ENCODE assay signal across 9 mouse cellular contexts in genomic region chr7:29282074-29282554, GRCm38 (mm10). TPM values are rescaled to one million over a fixed set of nuclear protein-coding genes. Genes with fewer than 3 reads are reported as not detected.
DNase-seq lines count a peak whose midpoint lies in the region; ATAC-seq and TF ChIP-seq lines count a peak whose summit lies in the region.
"Had no signal": no experiment of that assay in that cellular context is flagged by ENCODE, and none has a peak within 500 bp of the region (broad histone marks: within the 10 kb centered on the region; RNA-seq: fewer than 3 reads in every experiment).

No protein-coding gene starts in this region.

- no peak overlapping the region for H3K9ac ChIP-seq in kidney, postnatal 0 days (ENCODE audit: low read depth, low read length)
- peak overlapping the region; percentile 70 for H3K9ac ChIP-seq in embryonic facial prominence, embryonic 13.5 days
- H3K9ac ChIP-seq in intestine, embryonic 16.5 days (ENCODE audit: low read depth, low read length) = peak overlapping the region; percentile 91
- peak overlapping the region; percentile 54 for H3K9ac ChIP-seq in neural tube, embryonic 14.5 days (replicated peaks; ENCODE audit: low read depth, low read length)

- ATAC-seq in kidney, postnatal 0 days (replicated peaks; ENCODE audit: low FRiP score, low read depth) = peak; percentile 59
- ATAC-seq in embryonic facial prominence, embryonic 13.5 days (ENCODE audit: insufficient number of reproducible peaks, insufficient read depth, low FRiP score, low TSS enrichment, low read depth) = 0 out of 2 replicates have a peak, but pooled peaks have one; percentile 5
- ATAC-seq in intestine, embryonic 16.5 days = peak; percentile 69
- peak; percentile 13; the same call in 1 of the 2 replicates for ATAC-seq in neural tube, embryonic 14.5 days (ENCODE audit: low read depth)

- no peaks in the 10 kb centered on the region for H3K36me3 ChIP-seq in kidney, postnatal 0 days (ENCODE audit: insufficient read depth, low read length)
- no peaks in the 10 kb centered on the region for H3K36me3 ChIP-seq in embryonic facial prominence, embryonic 13.5 days
- no peaks in the 10 kb centered on the region for H3K36me3 ChIP-seq in intestine, embryonic 16.5 days (ENCODE audit: control insufficient read depth, insufficient read depth, low read length)
- H3K36me3 ChIP-seq in neural tube, embryonic 14.5 days (ENCODE audit: control insufficient read depth, insufficient read depth, low read length) = no peaks in the 10 kb centered on the region

- peak overlapping the region; percentile 93 for H3K27ac ChIP-seq in kidney, postnatal 0 days
- no peak overlapping the region for H3K27ac ChIP-seq in embryonic facial prominence, embryonic 13.5 days
- peak overlapping the region; percentile 34 for H3K27ac ChIP-seq in intestine, embryonic 16.5 days (ENCODE audit: low read length)
- H3K27ac ChIP-seq in neural tube, embryonic 14.5 days (ENCODE audit: low read depth, low read length) = no peak overlapping the region

- no peak for TF ChIP-seq CTCF in kidney, postnatal 0 days (IDR thresholded peaks at IDR 0.05; ENCODE audit: low read depth)

- 0 out of 2 replicates have a peak, but pooled peaks cover 3% of the 10 kb centered on the region for H3K4me1 ChIP-seq in kidney, postnatal 0 days (replicated peaks; ENCODE audit: insufficient read depth, low read length)
- peaks cover 14% of the 10 kb centered on the region for H3K4me1 ChIP-seq in embryonic facial prominence, embryonic 13.5 days
- peaks cover 22% of the 10 kb centered on the region for H3K4me1 ChIP-seq in intestine, embryonic 16.5 days (ENCODE audit: control insufficient read depth, insufficient read depth, low read length)
- H3K4me1 ChIP-seq in neural tube, embryonic 14.5 days (ENCODE audit: control insufficient read depth, insufficient read depth, low read length) = peaks cover 11% of the 10 kb centered on the region; the same call in 1 of the 2 replicates

- no peaks in the 10 kb centered on the region for H3K9me3 ChIP-seq in kidney, postnatal 0 days (replicated peaks; ENCODE audit: low read length)
- no peaks in the 10 kb centered on the region for H3K9me3 ChIP-seq in embryonic facial prominence, embryonic 13.5 days
- no peaks in the 10 kb centered on the region for H3K9me3 ChIP-seq in intestine, embryonic 16.5 days (ENCODE audit: control insufficient read depth, low read length)
- no peaks in the 10 kb centered on the region for H3K9me3 ChIP-seq in neural tube, embryonic 14.5 days (ENCODE audit: control insufficient read depth, low read length)

- peak; percentile 41 for DNase-seq in kidney, postnatal 0 days (ENCODE audit: low spot score)
- no peak for DNase-seq in kidney, postnatal 36 days
- no peak for DNase-seq in urinary bladder, postnatal 4 days (ENCODE audit: low spot score in 2 of 2)
- DNase-seq in kidney, postnatal 4 days = no peak
- DNase-seq in ovary, postnatal 10 days (ENCODE audit: low spot score) = no peak

- 7% methylated on average over 21 of the region's 21 CpGs for WGBS in kidney, postnatal 0 days
- 11% methylated on average over 21 of the region's 21 CpGs for WGBS in embryonic facial prominence, embryonic 13.5 days
- 8% methylated on average over 21 of the region's 21 CpGs for WGBS in intestine, embryonic 16.5 days
- WGBS in neural tube, embryonic 14.5 days = 12% methylated on average over 21 of the region's 21 CpGs

- H3K27me3 ChIP-seq in kidney, postnatal 0 days (ENCODE audit: insufficient read depth, low read length) = no peaks in the 10 kb centered on the region; the same call in 1 of the 2 replicates
- H3K27me3 ChIP-seq in embryonic facial prominence, embryonic 13.5 days = peaks cover 51% of the 10 kb centered on the region
- H3K27me3 ChIP-seq in intestine, embryonic 16.5 days (replicated peaks; ENCODE audit: control insufficient read depth, insufficient read depth, low read length) = no peaks in the 10 kb centered on the region
- H3K27me3 ChIP-seq in neural tube, embryonic 14.5 days (ENCODE audit: control insufficient read depth, insufficient read depth, low read length) = peaks cover 18% of the 10 kb centered on the region; the same call in 1 of the 2 replicates

- peak overlapping the region; percentile 63 for H3K4me3 ChIP-seq in kidney, postnatal 0 days (replicated peaks; ENCODE audit: low read depth, low read length)
- peak overlapping the region; percentile 61 for H3K4me3 ChIP-seq in embryonic facial prominence, embryonic 13.5 days
- H3K4me3 ChIP-seq in intestine, embryonic 16.5 days (ENCODE audit: low read length) = peak overlapping the region; percentile 75
- peak overlapping the region; percentile 62 for H3K4me3 ChIP-seq in neural tube, embryonic 14.5 days (ENCODE audit: low read depth, low read length)
- H3K4me3 ChIP-seq: myocyte had no signal

- peak overlapping the region; percentile 90 for H3K4me2 ChIP-seq in kidney, postnatal 0 days (ENCODE audit: low read length)
- H3K4me2 ChIP-seq in embryonic facial prominence, embryonic 13.5 days = peak overlapping the region; percentile 97
- H3K4me2 ChIP-seq in intestine, embryonic 16.5 days (ENCODE audit: low read depth, low read length) = peak overlapping the region; percentile 90
- peak overlapping the region; percentile 92 for H3K4me2 ChIP-seq in neural tube, embryonic 14.5 days (ENCODE audit: low read depth, low read length)

RNA-seq across cellular contexts. Expression of gene Spint2, which starts 0.4 kb away (rescaled TPM):
- polyA plus RNA-seq in kidney, postnatal 0 days (2015; fragmentation: Nextera tagmentation; extraction: Ambion mirVana) = 460 and 496 TPM in 2 replicates
- 118 and 127 TPM in 2 replicates for polyA plus RNA-seq in embryonic facial prominence, embryonic 13.5 days (2015; fragmentation: Nextera tagmentation; extraction: Ambion mirVana)
- polyA plus RNA-seq in intestine, embryonic 16.5 days (2015; fragmentation: Nextera tagmentation; extraction: Ambion mirVana) = 626 and 672 TPM in 2 replicates
- 46.9 and 62.4 TPM in 2 replicates for polyA plus RNA-seq in neural tube, embryonic 14.5 days (2014; fragmentation: Nextera tagmentation; extraction: Ambion mirVana)

RNA-seq across cellular contexts. Expression of gene Ppp1r14a, which starts 7.0 kb away (rescaled TPM):
- polyA plus RNA-seq in kidney, postnatal 0 days (2015; fragmentation: Nextera tagmentation; extraction: Ambion mirVana) = 21.6 and 25.0 TPM in 2 replicates
- 10.1 and 10.5 TPM in 2 replicates for polyA plus RNA-seq in embryonic facial prominence, embryonic 13.5 days (2015; fragmentation: Nextera tagmentation; extraction: Ambion mirVana)
- 40.8 and 45.2 TPM in 2 replicates for polyA plus RNA-seq in intestine, embryonic 16.5 days (2015; fragmentation: Nextera tagmentation; extraction: Ambion mirVana)
- polyA plus RNA-seq in neural tube, embryonic 14.5 days (2014; fragmentation: Nextera tagmentation; extraction: Ambion mirVana) = 1.8 and 3.6 TPM in 2 replicates

RNA-seq across cellular contexts. Expression of gene Dpf1, which starts 21.6 kb away (rescaled TPM):
- 0.70 and 0.72 TPM in 2 replicates for polyA plus RNA-seq in kidney, postnatal 0 days (2015; fragmentation: Nextera tagmentation; extraction: Ambion mirVana)
- polyA plus RNA-seq in embryonic facial prominence, embryonic 13.5 days (2015; fragmentation: Nextera tagmentation; extraction: Ambion mirVana) = 28.4 and 29.9 TPM in 2 replicates
- 6.2 and 6.8 TPM in 2 replicates for polyA plus RNA-seq in intestine, embryonic 16.5 days (2015; fragmentation: Nextera tagmentation; extraction: Ambion mirVana)
- polyA plus RNA-seq in neural tube, embryonic 14.5 days (2014; fragmentation: Nextera tagmentation; extraction: Ambion mirVana) = 190 and 228 TPM in 2 replicates

RNA-seq across cellular contexts. Expression of gene 2200002D01Rik, which starts 33.8 kb away (rescaled TPM):
- polyA plus RNA-seq in kidney, postnatal 0 days (2015; fragmentation: Nextera tagmentation; extraction: Ambion mirVana) = 23.7 and 24.1 TPM in 2 replicates
- polyA plus RNA-seq in embryonic facial prominence, embryonic 13.5 days (2015; fragmentation: Nextera tagmentation; extraction: Ambion mirVana) = 2.2 and 4.4 TPM in 2 replicates
- polyA plus RNA-seq in intestine, embryonic 16.5 days (2015; fragmentation: Nextera tagmentation; extraction: Ambion mirVana) = 261 and 264 TPM in 2 replicates
- 0.50 and 0.75 TPM in 2 replicates for polyA plus RNA-seq in neural tube, embryonic 14.5 days (2014; fragmentation: Nextera tagmentation; extraction: Ambion mirVana)

RNA-seq across cellular contexts. Expression of gene Yif1b, which starts 44.0 kb away (rescaled TPM):
- 121 and 131 TPM in 2 replicates for polyA plus RNA-seq in kidney, postnatal 0 days (2015; fragmentation: Nextera tagmentation; extraction: Ambion mirVana)
- 110 and 111 TPM in 2 replicates for polyA plus RNA-seq in embryonic facial prominence, embryonic 13.5 days (2015; fragmentation: Nextera tagmentation; extraction: Ambion mirVana)
- 83.1 and 83.7 TPM in 2 replicates for polyA plus RNA-seq in intestine, embryonic 16.5 days (2015; fragmentation: Nextera tagmentation; extraction: Ambion mirVana)
- polyA plus RNA-seq in neural tube, embryonic 14.5 days (2014; fragmentation: Nextera tagmentation; extraction: Ambion mirVana) = 95.3 and 104 TPM in 2 replicates

Comparison
In these comparisons a context has a peak if more than half of its experiments do, and no peak if none do; other contexts are left out.
1. ATAC-seq: peak in every context shown above with its lines; median percentile 69 in intestine, embryonic 16.5 days; 59 in kidney, postnatal 0 days; 13 in neural tube, embryonic 14.5 days; 5 in embryonic facial prominence, embryonic 13.5 days.
2. H3K27ac ChIP-seq: peak in kidney, postnatal 0 days (single experiment) and intestine, embryonic 16.5 days (single experiment); none in embryonic facial prominence, embryonic 13.5 days (single experiment) and neural tube, embryonic 14.5 days (single experiment).
3. Peak in every context shown above with its lines, with median percentiles within 50 percentile points of each other: H3K4me2 ChIP-seq and H3K4me3 ChIP-seq.